Mouse (Mus musculus) ES-E14 (cell line): ENCODE measurements around the gene 9130019O22Rik. TPM values are rescaled to one million over a fixed set of nuclear protein-coding genes. Genes with fewer than 3 reads are reported as not detected.

Experiments used
- DNase-seq: peaks from one replicate; pipeline ENCODE4 v3.0.0-alpha.2; 2013; ENCODE audit warnings: low read depth, low spot score
- H3K27ac ChIP-seq: 2 replicates; pipeline ENCODE4 v1.5.1; 2012; ENCODE audit warnings: low read depth, mild to moderate bottlenecking, low read length, moderate library complexity, mixed read lengths; ENCODE audit not compliant: poor library complexity, insufficient read depth, severe bottlenecking
- H3K36me3 ChIP-seq: 2 replicates; pipeline ENCODE4 v1.6.1; 2012; ENCODE audit warnings: mild to moderate bottlenecking, low read length, moderate library complexity, mixed read lengths; ENCODE audit not compliant: control insufficient read depth, poor library complexity, insufficient read depth, severe bottlenecking
- H3K4me1 ChIP-seq, 2 experiments: fragments of 150-350 bp in 1 of 2; sonication (generic) in 1 of 2; 2 replicates each; pipeline ENCODE4 v1.6.1; 2012; ENCODE audit warnings: low read length in 2 of 2, mild to moderate bottlenecking in 1 of 2, mixed read lengths in 1 of 2; ENCODE audit not compliant: control insufficient read depth in 2 of 2, insufficient read depth in 2 of 2, poor library complexity in 1 of 2
- H3K4me3 ChIP-seq, 2 experiments: fragments of 150-350 bp in 1 of 2; sonication (generic) in 1 of 2; 2 replicates each; pipeline ENCODE4 v1.5.1; 2012; ENCODE audit warnings: low read length in 2 of 2, low read depth in 1 of 2, mild to moderate bottlenecking in 1 of 2, mixed read lengths in 1 of 2; ENCODE audit not compliant: insufficient read depth in 1 of 2, poor library complexity in 1 of 2, severe bottlenecking in 1 of 2
- H3K9ac ChIP-seq: 2 replicates; pipeline ENCODE4 v1.6.1; 2012; ENCODE audit warnings: low read depth, mild to moderate bottlenecking, low read length, mixed read lengths; ENCODE audit not compliant: poor library complexity, insufficient read depth, severe bottlenecking
- H3K9me3 ChIP-seq: fragments of 150-350 bp; sonication (generic); 2 replicates; pipeline ENCODE4 v1.6.1; 2012; ENCODE audit warnings: low read depth, mild to moderate bottlenecking, low read length; ENCODE audit not compliant: control insufficient read depth, insufficient read depth
- CHD2 ChIP-seq: IDR thresholded peaks from 2 replicates; pipeline ENCODE4 v1.6.1; 2014; ENCODE audit warnings: mild to moderate bottlenecking, low read depth, low read length, inconsistent platforms
- HCFC1 ChIP-seq: IDR thresholded peaks from 2 replicates; pipeline ENCODE4 v1.6.1; 2012; ENCODE audit warnings: low read length, inconsistent platforms, borderline replicate concordance; ENCODE audit not compliant: insufficient read depth
- MAFK ChIP-seq: IDR thresholded peaks from 2 replicates; pipeline ENCODE4 v1.6.1; 2014; ENCODE audit warnings: mild to moderate bottlenecking, low read depth, low read length, inconsistent platforms; ENCODE audit not compliant: insufficient read depth
- ZC3H11A ChIP-seq: IDR thresholded peaks from 2 replicates; pipeline ENCODE4 v1.6.1; 2012; ENCODE audit warnings: low read depth, mild to moderate bottlenecking, inconsistent platforms, low read length, borderline replicate concordance
- ZNF384 ChIP-seq: IDR thresholded peaks from 2 replicates; pipeline ENCODE4 v1.6.1; 2012; ENCODE audit warnings: low read depth, low read length, inconsistent platforms
- in situ Hi-C, 2 experiments: fragments of 600-800 bp; cut with MboI; formaldehyde crosslinking; loops; one replicate each; pipeline ENCODE4 v1.15.1; 2025; ENCODE audit warnings: low sequenced_read_pairs in 2 of 2, inconsistent platforms in 1 of 2; ENCODE audit not compliant: unreplicated experiment in 2 of 2
- total RNA-seq: library from RNA; depleted of rRNA; stranded (reverse); fragments of 300-350 nt; gene quantifications from 2 replicates; pipeline ENCODE4 v1.2.3, GENCODE M21; 2012

The 9130019O22Rik gene
- total RNA-seq, 1 experiment = 4.2 TPM

DNA sequence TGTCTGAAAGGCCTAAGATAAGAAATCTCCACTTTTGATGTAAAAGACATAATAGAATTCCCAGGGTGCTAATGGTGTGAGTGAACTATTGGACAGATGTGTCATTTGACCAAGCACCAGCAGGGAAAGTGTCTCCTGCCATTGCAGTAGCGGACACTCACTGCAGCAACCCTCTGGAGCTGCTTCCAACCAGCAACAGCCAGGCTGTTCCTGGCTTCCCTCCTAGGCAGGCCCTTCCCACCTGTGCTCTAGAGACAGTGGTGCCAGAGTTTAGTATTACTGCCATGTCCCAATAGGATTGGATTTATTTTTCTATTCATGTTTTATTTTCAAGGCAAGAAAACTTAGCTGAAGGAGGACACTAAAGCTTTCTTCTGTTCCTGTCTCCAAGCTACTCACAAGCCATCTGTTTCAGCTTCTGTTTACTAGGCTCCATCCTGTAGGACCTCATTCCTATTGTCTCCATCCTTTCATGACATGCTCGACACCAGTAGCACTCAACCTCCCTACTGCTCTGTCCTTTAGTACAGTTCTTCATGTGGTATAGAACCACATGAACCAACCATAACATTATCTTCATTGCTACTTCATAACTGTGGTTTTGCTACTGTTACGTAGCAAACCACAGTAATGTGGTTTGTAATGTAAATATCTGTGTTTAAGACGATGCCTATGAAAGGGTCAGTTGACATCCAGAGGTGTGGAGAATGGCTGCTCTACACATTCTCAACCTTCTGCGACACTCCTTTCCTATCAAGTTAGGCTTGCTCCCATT is 35.5 kb downstream of the 9130019O22Rik start:
- H3K9me3 ChIP-seq = no peaks in the 10 kb centered on the region
- no peak overlapping the region for H3K9ac ChIP-seq
- H3K36me3 ChIP-seq = no peaks in the 10 kb centered on the region
- in situ Hi-C loops = no loop called here
- H3K27ac ChIP-seq = no peak overlapping the region
- H3K4me3 ChIP-seq = no peak overlapping the region
- TF ChIP-seq CHD2 = no peak
- TF ChIP-seq HCFC1 = no peak
- no peak for TF ChIP-seq MAFK
- no peak for TF ChIP-seq ZC3H11A
- TF ChIP-seq ZNF384 = no peak
- 0 out of 4 replicates have a peak, but pooled peaks cover 0 to 1% of the 10 kb centered on the region in 2 experiments for H3K4me1 ChIP-seq
- DNase-seq = no peak

GRCm38 (mm10) chr7:127346676-127347075 is 40.3 kb downstream of the 9130019O22Rik start:
- in situ Hi-C loops = no loop called here
- DNase-seq = peak; percentile 63
- Histone ChIP-seq H3K4me3 (peak overlapping the region in 1 of 2 experiments; percentile 100; a peak in 2 of 4 replicates), H3K4me1 (peaks cover 1 to 5% of the 10 kb centered on the region in 2 experiments; a peak in 2 of 4 replicates), H3K9ac (no peak overlapping the region), H3K27ac (no peak overlapping the region), H3K36me3 (no peaks in the 10 kb centered on the region), H3K9me3 (no peaks in the 10 kb centered on the region)
- TF ChIP-seq ZC3H11A = no peak
- TF ChIP-seq CHD2 = no peak
- no peak for TF ChIP-seq HCFC1

DNA sequence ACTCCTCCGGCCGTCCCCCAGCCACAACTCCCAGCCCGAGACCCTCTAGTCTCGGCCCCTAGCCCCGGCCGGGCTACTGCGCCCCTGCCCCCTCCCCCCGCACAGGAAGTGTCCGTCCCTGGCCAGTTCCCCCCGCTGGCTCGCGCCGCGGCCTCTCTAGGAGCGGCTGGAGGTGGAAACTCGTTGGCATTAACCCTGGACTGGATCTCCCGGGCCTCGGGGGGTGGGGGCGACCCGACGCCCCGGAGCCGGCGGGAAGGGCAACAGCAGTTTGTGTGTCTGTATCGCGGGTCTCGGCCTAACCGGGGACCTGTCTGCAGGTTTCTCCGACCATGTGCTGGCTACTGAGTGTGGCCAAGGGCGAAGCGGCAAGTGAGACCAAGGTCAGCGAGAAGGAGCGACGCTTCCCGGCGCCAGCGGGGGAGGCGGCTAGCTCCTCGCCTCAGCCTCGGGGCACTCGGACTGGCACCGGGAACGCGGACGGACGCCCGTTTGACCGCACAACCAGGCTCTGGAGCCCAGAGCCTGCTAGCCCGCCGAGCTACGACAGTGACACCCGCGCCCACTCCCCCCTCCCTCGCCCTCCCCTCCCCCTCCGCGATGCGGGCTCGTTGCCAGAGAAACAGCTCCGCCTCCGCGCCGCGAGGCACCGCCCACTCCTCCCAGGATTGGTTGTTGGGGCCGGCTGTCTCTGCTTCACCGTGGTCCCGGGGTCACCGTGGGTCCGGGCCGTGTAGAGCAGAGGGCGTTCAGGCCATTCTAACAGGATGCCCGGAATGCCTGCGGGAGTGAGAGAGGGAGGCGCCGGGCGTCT is 41.2 kb downstream of the 9130019O22Rik start, which contains the start of gene Zfp768:
Gene Zfp768 (minus strand): TSS at position 78 of the 814 bp plus-strand sequence.
- DNase-seq = peak; percentile 90
- Histone ChIP-seq H3K9ac (peak within 1 kb of the TSS; percentile 87), H3K9me3 (no peaks in the 10 kb centered on the region), H3K36me3 (no peaks in the 10 kb centered on the region), H3K27ac (no peak within 1 kb of the TSS; the same call in 1 of the 2 replicates), H3K4me3 (peak within 1 kb of the TSS; percentile 94 to 100), H3K4me1 (peaks cover 1 to 5% of the 10 kb centered on the region in 2 experiments; a peak in 2 of 4 replicates)
- in situ Hi-C loops = no loop called here
- peak; percentile 87 for TF ChIP-seq HCFC1
- TF ChIP-seq ZC3H11A = no peak
- no peak for TF ChIP-seq ZNF384
- no peak for TF ChIP-seq MAFK
- peak; percentile 30; the same call in 1 of the 2 replicates for TF ChIP-seq CHD2

- in situ Hi-C loops = no loop called here
Measured at GRCm38 (mm10) chr7:127345092-127345491, 41.9 kb downstream of the 9130019O22Rik start.

More at GRCm38 (mm10) chr7:127345092-127345491, 41.9 kb downstream of the 9130019O22Rik start:
- DNase-seq = no peak
- H3K9ac ChIP-seq = peak overlapping the region; percentile 87
- H3K4me1 ChIP-seq = peaks cover 1 to 5% of the 10 kb centered on the region in 2 experiments; a peak in 2 of 4 replicates
- H3K36me3 ChIP-seq = no peaks in the 10 kb centered on the region
- peak overlapping the region; percentile 94 to 100 for H3K4me3 ChIP-seq
- no peak overlapping the region; the same call in 1 of the 2 replicates for H3K27ac ChIP-seq
- H3K9me3 ChIP-seq = no peaks in the 10 kb centered on the region
- no peak for TF ChIP-seq MAFK
